Mouse (Mus musculus) cerebellum, adult 2 months (tissue): ENCODE measurements at regions not wholly inside any gene's neighbourhood (a gene's known extent, or its start where the extent isn't known, plus 50 kb on each side); places are given as distances from the start of the nearest gene placed in this dataset.

ENCODE experiments used
- CTCF ChIP-seq: fragments of 200-500 bp; IDR thresholded peaks from 2 replicates; pipeline ENCODE4 v1.5.1; 2011; ENCODE audit warnings: low read depth, mild to moderate bottlenecking, control low read depth, low read length, moderate library complexity, borderline replicate concordance; ENCODE audit not compliant: insufficient read depth
- POLR2A ChIP-seq: fragments of 200-500 bp; IDR thresholded peaks from 2 replicates; pipeline ENCODE4 v1.6.1; 2011; ENCODE audit warnings: low read length, control low read depth, borderline replicate concordance; ENCODE audit not compliant: insufficient read depth

- TF ChIP-seq POLR2A (no peak), CTCF (no peak)
Observed at GRCm38 (mm10) chr14:86115254-86116057, 1025.6 kb downstream of the Diaph3 start.
